In genomic region chr5:118265366-118265765, GRCm38 (mm10) we compare ENCODE assay signal across 20 mouse cellular contexts. TPM values are rescaled to one million over a fixed set of nuclear protein-coding genes. Genes with fewer than 3 reads are reported as not detected.
DNase-seq lines count a peak whose midpoint lies in the region; ATAC-seq and TF ChIP-seq lines count a peak whose summit lies in the region.
"Had no signal": no experiment of that assay in that cellular context is flagged by ENCODE, and none has a peak within 500 bp of the region (broad histone marks: within the 10 kb centered on the region; RNA-seq: fewer than 3 reads in every experiment).

No protein-coding gene starts in this region.

- no peaks in the 10 kb centered on the region for H3K9me3 ChIP-seq in liver, embryonic 12.5 days (replicated peaks)
- H3K9me3 ChIP-seq in liver, embryonic 13.5 days (replicated peaks) = no peaks in the 10 kb centered on the region
- no peaks in the 10 kb centered on the region for H3K9me3 ChIP-seq in liver, embryonic 15.5 days (replicated peaks)
- H3K9me3 ChIP-seq in liver, postnatal 0 days (ENCODE audit: low read length) = no peaks in the 10 kb centered on the region
- H3K9me3 ChIP-seq: embryonic facial prominence, embryonic 10.5 days; embryonic facial prominence, embryonic 12.5 days; forebrain, embryonic 13.5 days; forebrain, embryonic 15.5 days had no signal

- no peak for TF ChIP-seq CTCF in liver, postnatal 0 days (IDR thresholded peaks at IDR 0.05; ENCODE audit: low read depth)

- no peak overlapping the region for H3K4me2 ChIP-seq in liver, embryonic 12.5 days
- H3K4me2 ChIP-seq in liver, embryonic 13.5 days = no peak overlapping the region
- no peak overlapping the region for H3K4me2 ChIP-seq in liver, embryonic 15.5 days
- no peak overlapping the region for H3K4me2 ChIP-seq in liver, postnatal 0 days (ENCODE audit: low read depth, low read length)
- H3K4me2 ChIP-seq: embryonic facial prominence, embryonic 12.5 days; forebrain, embryonic 13.5 days; forebrain, embryonic 15.5 days had no signal

- no peak for TF ChIP-seq EP300 in liver, postnatal 0 days (IDR thresholded peaks at IDR 0.05; ENCODE audit: low read depth)

- peaks cover 29% of the 10 kb centered on the region; the same call in 1 of the 2 replicates for H3K27me3 ChIP-seq in liver, embryonic 12.5 days (replicated peaks)
- H3K27me3 ChIP-seq in liver, embryonic 13.5 days = peaks cover 19% of the 10 kb centered on the region
- H3K27me3 ChIP-seq in liver, embryonic 15.5 days = peaks cover 19% of the 10 kb centered on the region; the same call in 1 of the 2 replicates
- 0 out of 2 replicates have a peak, but pooled peaks cover 3% of the 10 kb centered on the region for H3K27me3 ChIP-seq in liver, postnatal 0 days (ENCODE audit: insufficient read depth, low read length)
- H3K27me3 ChIP-seq: forebrain, embryonic 15.5 days had no signal

- no peak overlapping the region for H3K27ac ChIP-seq in liver, embryonic 12.5 days
- H3K27ac ChIP-seq in liver, embryonic 13.5 days = no peak overlapping the region
- H3K27ac ChIP-seq in liver, embryonic 15.5 days (replicated peaks) = no peak overlapping the region
- no peak overlapping the region for H3K27ac ChIP-seq in liver, postnatal 0 days (ENCODE audit: low read depth)
- H3K27ac ChIP-seq: embryonic facial prominence, embryonic 10.5 days; embryonic facial prominence, embryonic 12.5 days; forebrain, embryonic 13.5 days; forebrain, embryonic 15.5 days had no signal

- peaks cover 3% of the 10 kb centered on the region; the same call in 1 of the 2 replicates for H3K4me1 ChIP-seq in liver, embryonic 12.5 days
- peaks cover 3% of the 10 kb centered on the region; the same call in 1 of the 2 replicates for H3K4me1 ChIP-seq in liver, embryonic 13.5 days (replicated peaks)
- H3K4me1 ChIP-seq in liver, embryonic 15.5 days (replicated peaks) = peaks cover 11% of the 10 kb centered on the region; the same call in 1 of the 2 replicates
- H3K4me1 ChIP-seq in liver, postnatal 0 days (ENCODE audit: insufficient read depth) = peaks cover 17% of the 10 kb centered on the region

- ATAC-seq in liver, embryonic 12.5 days = 0 out of 2 replicates have a peak, but pooled peaks have one; percentile 44
- ATAC-seq in liver, embryonic 13.5 days (ENCODE audit: low read depth) = peak; percentile 50; the same call in 1 of the 2 replicates
- peak; percentile 41; the same call in 1 of the 2 replicates for ATAC-seq in liver, embryonic 15.5 days (ENCODE audit: insufficient read depth)
- peak; percentile 55 for ATAC-seq in liver, postnatal 0 days
- ATAC-seq: forebrain, embryonic 13.5 days; forebrain, embryonic 15.5 days had no signal

- DNase-seq in liver = no peak
- no peak for DNase-seq in liver, embryonic 13.5 days
- DNase-seq in liver, postnatal 0 days = no peak
- no peak for DNase-seq in layer of hippocampus, adult 11-12 months (ENCODE audit: low spot score)
- DNase-seq in embryo, embryonic 11 days = no peak
- DNase-seq: adrenal gland, adult 2 months; adrenal gland, postnatal 10 days; adrenal gland, postnatal 25 days; cerebellum, adult 11 months; cerebellum, adult 18-20 months; cerebellum, adult 8-10 months; cerebellum, adult 9-11 months; cerebellum, postnatal 14 days; cerebellum, postnatal 36 days had no signal

- no peak overlapping the region for H3K4me3 ChIP-seq in liver, embryonic 12.5 days
- no peak overlapping the region for H3K4me3 ChIP-seq in liver, embryonic 13.5 days (replicated peaks)
- H3K4me3 ChIP-seq in liver, embryonic 15.5 days (replicated peaks) = no peak overlapping the region
- no peak overlapping the region for H3K4me3 ChIP-seq in liver, postnatal 0 days (ENCODE audit: low read depth, low read length)
- H3K4me3 ChIP-seq: embryonic facial prominence, embryonic 10.5 days; embryonic facial prominence, embryonic 12.5 days; forebrain, embryonic 13.5 days; forebrain, embryonic 15.5 days had no signal

- 50% methylated on average over 5 of the region's 5 CpGs for WGBS in liver, embryonic 12.5 days (ENCODE audit: insufficient replicate concordance)
- 43% methylated on average over 5 of the region's 5 CpGs for WGBS in liver, embryonic 13.5 days (ENCODE audit: insufficient replicate concordance)
- 46% methylated on average over 5 of the region's 5 CpGs for whole genome bisulfite sequencing in liver, embryonic 15.5 days (ENCODE audit: insufficient replicate concordance)
- 47% methylated on average over 5 of the region's 5 CpGs for WGBS in liver, postnatal 0 days (ENCODE audit: insufficient replicate concordance)

- no peak overlapping the region for H3K9ac ChIP-seq in liver, embryonic 12.5 days
- H3K9ac ChIP-seq in liver, embryonic 13.5 days = no peak overlapping the region
- H3K9ac ChIP-seq in liver, embryonic 15.5 days = no peak overlapping the region
- no peak overlapping the region for H3K9ac ChIP-seq in liver, postnatal 0 days (replicated peaks)
- H3K9ac ChIP-seq: embryonic facial prominence, embryonic 12.5 days; forebrain, embryonic 13.5 days; forebrain, embryonic 15.5 days had no signal

- peaks cover 22% of the 10 kb centered on the region for H3K36me3 ChIP-seq in liver, embryonic 12.5 days
- H3K36me3 ChIP-seq in liver, embryonic 13.5 days = peaks cover 9% of the 10 kb centered on the region
- 0 out of 2 replicates have a peak, but pooled peaks cover 6% of the 10 kb centered on the region for H3K36me3 ChIP-seq in liver, embryonic 15.5 days (replicated peaks)
- peaks cover 10% of the 10 kb centered on the region; the same call in 1 of the 2 replicates for H3K36me3 ChIP-seq in liver, postnatal 0 days (replicated peaks; ENCODE audit: insufficient read depth, low read length)

RNA-seq across cellular contexts. Expression of gene 2410131K14Rik, which starts 20.3 kb away (rescaled TPM):
- 2.3 and 2.6 TPM in 2 replicates for polyA plus RNA-seq in liver, embryonic 12.5 days (2016; fragmentation: Nextera tagmentation; extraction: Ambion mirVana)
- 1.6 and 1.8 TPM in 2 replicates for polyA plus RNA-seq in liver, embryonic 13.5 days (2015; fragmentation: Nextera tagmentation; extraction: Ambion mirVana)
- polyA plus RNA-seq in liver, embryonic 15.5 days (2015; fragmentation: Nextera tagmentation; extraction: Ambion mirVana) = 1.2 and 1.4 TPM in 2 replicates
- 1.3 TPM in 2 replicates for polyA plus RNA-seq in liver, postnatal 0 days (2015; fragmentation: Nextera tagmentation; extraction: Ambion mirVana)

RNA-seq across cellular contexts. Expression of gene Rnft2, which starts 20.4 kb away (rescaled TPM):
- 0.52 and 0.54 TPM in 2 replicates for polyA plus RNA-seq in liver, embryonic 12.5 days (2016; fragmentation: Nextera tagmentation; extraction: Ambion mirVana)
- polyA plus RNA-seq in liver, embryonic 13.5 days (2015; fragmentation: Nextera tagmentation; extraction: Ambion mirVana) = 0.29 and 0.41 TPM in 2 replicates
- 0.21 and 0.44 TPM in 2 replicates for polyA plus RNA-seq in liver, embryonic 15.5 days (2015; fragmentation: Nextera tagmentation; extraction: Ambion mirVana)
- polyA plus RNA-seq in liver, postnatal 0 days (2015; fragmentation: Nextera tagmentation; extraction: Ambion mirVana) = 0.14 TPM in 1 of 2 replicates, not detected in the other
